In the genomic region with DNA sequence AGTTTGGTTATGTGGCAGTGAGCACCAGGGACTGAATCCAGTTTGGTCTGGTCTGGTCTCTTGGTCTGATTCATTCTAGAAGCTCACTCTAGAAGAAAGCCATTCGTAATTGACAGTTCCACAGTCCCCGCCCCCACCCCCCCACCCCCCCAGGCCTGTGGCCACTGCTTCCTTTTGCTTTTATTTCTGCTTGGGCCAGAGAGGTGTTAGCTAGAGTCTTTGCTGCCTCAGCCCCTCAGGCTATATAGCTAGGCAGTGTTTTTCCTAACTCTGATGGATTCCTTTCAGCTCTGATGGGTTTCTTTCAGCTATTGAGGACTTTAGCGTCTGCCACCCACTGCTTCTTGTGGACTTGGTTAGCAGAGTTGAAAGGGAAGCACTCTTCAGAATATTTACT, we compare ENCODE assay signal across 8 mouse cellular contexts. TPM values are rescaled to one million over a fixed set of nuclear protein-coding genes. Genes with fewer than 3 reads are reported as not detected.
DNase-seq lines count a peak whose midpoint lies in the region; ATAC-seq and TF ChIP-seq lines count a peak whose summit lies in the region.

No protein-coding gene starts in this region.

- H3K36me3 ChIP-seq in kidney, adult 2 months (ENCODE audit: control insufficient read depth, insufficient read depth, low read length), result no peaks in the 10 kb centered on the region
- no peaks in the 10 kb centered on the region for H3K36me3 ChIP-seq in hindbrain, embryonic 16.5 days (ENCODE audit: control insufficient read depth, insufficient read depth, low read length)
- H3K36me3 ChIP-seq in neural tube, embryonic 14.5 days (ENCODE audit: control insufficient read depth, insufficient read depth, low read length), result no peaks in the 10 kb centered on the region

- TF ChIP-seq CTCF in kidney, adult 2 months (conservative IDR thresholded peaks at IDR 0.05; ENCODE audit: insufficient read depth, insufficient read length, low read depth, low read length), result no peak

- no peaks in the 10 kb centered on the region for H3K27me3 ChIP-seq in kidney, adult 2 months (replicated peaks; ENCODE audit: control insufficient read depth, insufficient read depth, low read length)
- H3K27me3 ChIP-seq in hindbrain, embryonic 16.5 days (replicated peaks; ENCODE audit: control insufficient read depth, insufficient read depth, low read length), result no peaks in the 10 kb centered on the region
- H3K27me3 ChIP-seq in neural tube, embryonic 14.5 days (ENCODE audit: control insufficient read depth, insufficient read depth, low read length), result no peaks in the 10 kb centered on the region

- H3K9ac ChIP-seq in hindbrain, embryonic 16.5 days (ENCODE audit: low read depth, low read length), result peak overlapping the region; percentile 17; the same call in 1 of the 2 replicates
- peak overlapping the region; percentile 25; the same call in 1 of the 2 replicates for H3K9ac ChIP-seq in neural tube, embryonic 14.5 days (replicated peaks; ENCODE audit: low read depth, low read length)

- H3K4me3 ChIP-seq in kidney, adult 2 months (ENCODE audit: insufficient read depth, low read depth, low read length), result peak overlapping the region; percentile 39; the same call in 1 of the 2 replicates
- peak overlapping the region; percentile 20 for H3K4me3 ChIP-seq in hindbrain, embryonic 16.5 days (ENCODE audit: low read length)
- H3K4me3 ChIP-seq in neural tube, embryonic 14.5 days (ENCODE audit: low read depth, low read length), result no peak overlapping the region; the same call in 1 of the 2 replicates

- peak overlapping the region; percentile 49 for H3K4me2 ChIP-seq in hindbrain, embryonic 16.5 days (ENCODE audit: low read length)
- H3K4me2 ChIP-seq in neural tube, embryonic 14.5 days (ENCODE audit: low read depth, low read length), result peak overlapping the region; percentile 44

- peaks cover 11% of the 10 kb centered on the region; the same call in 1 of the 2 replicates for H3K4me1 ChIP-seq in kidney, adult 2 months (ENCODE audit: control insufficient read depth, insufficient read depth, low read length)
- H3K4me1 ChIP-seq in hindbrain, embryonic 16.5 days (ENCODE audit: control insufficient read depth, insufficient read depth, low read depth, low read length), result peaks cover 52% of the 10 kb centered on the region
- H3K4me1 ChIP-seq in neural tube, embryonic 14.5 days (ENCODE audit: control insufficient read depth, insufficient read depth, low read length), result peaks cover 71% of the 10 kb centered on the region

- peak overlapping the region; percentile 65 for H3K27ac ChIP-seq in kidney, adult 2 months (ENCODE audit: insufficient read depth, low read depth, low read length)
- peak overlapping the region; percentile 76 for H3K27ac ChIP-seq in hindbrain, embryonic 16.5 days (ENCODE audit: low read depth, low read length)
- H3K27ac ChIP-seq in neural tube, embryonic 14.5 days (ENCODE audit: low read depth, low read length), result peak overlapping the region; percentile 91

- no peak for ATAC-seq in hindbrain, embryonic 16.5 days
- ATAC-seq in neural tube, embryonic 14.5 days (ENCODE audit: low read depth), result no peak

- TF ChIP-seq POLR2A in kidney, adult 2 months (IDR thresholded peaks at IDR 0.05; ENCODE audit: low read depth, low read length), result no peak

- peak; percentile 29 for DNase-seq in kidney, adult 2 months
- no peak for DNase-seq in kidney, adult 9 months
- peak; percentile 54 for DNase-seq in embryo, embryonic 10.5 days (ENCODE audit: low spot score)
- DNase-seq in lung, postnatal 10 days, result no peak
- DNase-seq in cerebellum, adult 11 months, result no peak
- no peak for DNase-seq in thymus, postnatal 25 days

- H3K9me3 ChIP-seq in hindbrain, embryonic 16.5 days (ENCODE audit: control insufficient read depth, low read length), result no peaks in the 10 kb centered on the region
- no peaks in the 10 kb centered on the region for H3K9me3 ChIP-seq in neural tube, embryonic 14.5 days (ENCODE audit: control insufficient read depth, low read length)

- 18% methylated on average over 3 of the region's 3 CpGs for WGBS in kidney, adult 2 months
- WGBS in hindbrain, embryonic 16.5 days, result 7% methylated on average over 3 of the region's 3 CpGs
- WGBS in neural tube, embryonic 14.5 days, result 2% methylated on average over 3 of the region's 3 CpGs

RNA-seq across cellular contexts. Expression of a gene that starts 7.0 kb away (rescaled TPM):
- 6.7 and 6.9 TPM in 2 replicates for polyA plus RNA-seq in kidney, adult 2 months (2012; rRNA removed)
- polyA plus RNA-seq in hindbrain, embryonic 16.5 days (2015; fragmentation: Nextera tagmentation; extraction: Ambion mirVana), result 15.4 and 22.2 TPM in 2 replicates
- polyA plus RNA-seq in neural tube, embryonic 14.5 days (2014; fragmentation: Nextera tagmentation; extraction: Ambion mirVana), result 21.1 and 31.0 TPM in 2 replicates

Comparison
In these comparisons a context has a peak if more than half of its experiments do, and no peak if none do; other contexts are left out.
1. DNase-seq: peak in kidney, adult 2 months (single experiment) and embryo, embryonic 10.5 days (single experiment); none in kidney, adult 9 months (single experiment), lung, postnatal 10 days (single experiment), cerebellum, adult 11 months (single experiment) and thymus, postnatal 25 days (single experiment).
2. Peak in every context shown above with its lines, with median percentiles within 50 percentile points of each other: H3K27ac ChIP-seq.